Comparison of ENCODE assay signal across 25 mouse cellular contexts in genomic region chr14:76265819-76266218, GRCm38 (mm10).
"Had no signal": no experiment of that assay in that cellular context is flagged by ENCODE, and none has a peak within 500 bp of the region (broad histone marks: within the 10 kb centered on the region; RNA-seq: fewer than 3 reads in every experiment).

No protein-coding gene starts in this region.

- H3K36me3 ChIP-seq: forebrain, embryonic 15.5 days; heart, embryonic 10.5 days; heart, embryonic 12.5 days; hindbrain, embryonic 10.5 days; hindbrain, embryonic 12.5 days; intestine, embryonic 15.5 days; limb, embryonic 10.5 days; limb, embryonic 12.5 days; liver, embryonic 13.5 days; liver, embryonic 15.5 days had no signal

- H3K9ac ChIP-seq: forebrain, embryonic 15.5 days; forebrain, postnatal 0 days; heart, embryonic 12.5 days; hindbrain, embryonic 12.5 days; hindbrain, embryonic 14.5 days; intestine, embryonic 15.5 days; limb, embryonic 12.5 days; liver, embryonic 13.5 days; liver, embryonic 15.5 days; liver, postnatal 0 days had no signal

- H3K27me3 ChIP-seq: forebrain, embryonic 15.5 days; heart, embryonic 12.5 days; hindbrain, embryonic 12.5 days; intestine, embryonic 15.5 days; limb, embryonic 12.5 days; liver, embryonic 13.5 days; liver, embryonic 15.5 days had no signal

- DNase-seq: forebrain, postnatal 0 days; gastrocnemius, adult 2 months; gastrocnemius, postnatal 10 days; gastrocnemius, postnatal 25 days; heart, adult 18-20 months; heart, postnatal 10 days; heart, postnatal 4 days; liver; liver, embryonic 13.5 days; liver, postnatal 0 days had no signal

- ATAC-seq: forebrain, embryonic 15.5 days; forebrain, postnatal 0 days; hindbrain, embryonic 16.5 days; inflammation-experienced regulatory T-cells, adult 6 months; intestine, embryonic 15.5 days; intestine, postnatal 0 days; liver, postnatal 0 days had no signal

- H3K4me1 ChIP-seq: heart, embryonic 10.5 days; heart, embryonic 12.5 days; intestine, embryonic 15.5 days; limb, embryonic 10.5 days; limb, embryonic 12.5 days; liver, embryonic 13.5 days; liver, embryonic 15.5 days had no signal

- H3K4me2 ChIP-seq: forebrain, embryonic 15.5 days; heart, embryonic 12.5 days; hindbrain, embryonic 12.5 days; hindbrain, embryonic 14.5 days; intestine, embryonic 15.5 days; limb, embryonic 12.5 days; liver, embryonic 11.5 days; liver, embryonic 13.5 days; liver, embryonic 15.5 days had no signal

- H3K4me3 ChIP-seq: forebrain, embryonic 15.5 days; gastrocnemius, adult 2 months; heart, embryonic 10.5 days; heart, embryonic 12.5 days; hindbrain, embryonic 10.5 days; hindbrain, embryonic 12.5 days; intestine, embryonic 15.5 days; left cerebral cortex, adult 2 months; limb, embryonic 10.5 days; limb, embryonic 12.5 days; liver, embryonic 13.5 days; liver, embryonic 15.5 days had no signal

- H3K27ac ChIP-seq: forebrain, embryonic 15.5 days; gastrocnemius, adult 2 months; heart, embryonic 10.5 days; hindbrain, embryonic 10.5 days; hindbrain, embryonic 12.5 days; hindbrain, embryonic 14.5 days; intestine, embryonic 15.5 days; left cerebral cortex, adult 2 months; limb, embryonic 10.5 days; limb, embryonic 12.5 days; liver, embryonic 13.5 days; liver, embryonic 15.5 days had no signal

- H3K9me3 ChIP-seq: forebrain, embryonic 15.5 days; heart, embryonic 10.5 days; intestine, embryonic 15.5 days; limb, embryonic 10.5 days; limb, embryonic 12.5 days; liver, embryonic 15.5 days had no signal
